Mouse (Mus musculus): ENCODE results near the gene Cdh23. TPM values are rescaled to one million over a fixed set of nuclear protein-coding genes. Genes with fewer than 3 reads are reported as not detected.

Gene Cdh23
- polyA plus RNA-seq, 1 experiment = 0.19 TPM

DNA sequence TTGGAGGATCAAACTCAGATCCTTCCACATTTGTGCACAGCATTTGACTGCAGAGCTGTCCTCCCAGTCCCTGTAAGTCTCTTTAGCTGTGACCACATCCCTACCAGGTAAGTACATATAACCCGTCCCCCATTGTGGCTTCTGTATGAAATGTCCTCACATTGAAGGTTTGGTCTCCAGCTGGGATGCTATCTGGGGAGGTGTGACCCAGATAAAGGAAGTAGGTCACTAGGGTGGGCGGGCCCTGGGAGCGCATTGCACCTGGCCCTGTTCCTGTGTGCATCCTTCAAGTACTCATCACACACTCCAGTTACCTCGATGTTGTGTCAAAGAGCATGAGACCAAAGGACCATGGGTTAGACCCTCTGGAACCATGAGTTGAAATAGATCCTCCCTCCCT is 254.0 kb downstream of the Cdh23 start:
- Histone ChIP-seq H3K79me3 (ENCODE audit: low read depth) (no peaks in the 10 kb centered on the region), H3K36me3 (ENCODE audit: control insufficient read depth, insufficient read depth) (no peaks in the 10 kb centered on the region), H3K4me3 (ENCODE audit: insufficient read depth, poor library complexity, severe bottlenecking) (no peak overlapping the region), H3K79me2 (ENCODE audit: control insufficient read depth, insufficient read depth) (no peaks in the 10 kb centered on the region), H3K27me3 (ENCODE audit: control insufficient read depth, insufficient read depth, insufficient read length) (peaks cover 9% of the 10 kb centered on the region), H3ac (ENCODE audit: control insufficient read depth, insufficient read length, low read depth) (no peak overlapping the region)
- TF ChIP-seq USF1 (IDR thresholded peaks at IDR 0.05; ENCODE audit: low read depth) (no peak), MYOD1 (IDR thresholded peaks at IDR 0.05; ENCODE audit: control insufficient read depth, insufficient read length, low read depth) (no peak), FOSL1 (IDR thresholded peaks at IDR 0.05; ENCODE audit: insufficient read depth, low read length, poor library complexity, severe bottlenecking) (no peak), MAX (IDR thresholded peaks at IDR 0.05) (no peak), CTCF (IDR thresholded peaks at IDR 0.05; ENCODE audit: control insufficient read depth, insufficient read depth, insufficient read length) (no peak), CEBPB (IDR thresholded peaks at IDR 0.05; ENCODE audit: low read depth) (no peak), MYOG (IDR thresholded peaks at IDR 0.05; ENCODE audit: control insufficient read depth, extremely low read depth, insufficient read length) (no peak)

- TF ChIP-seq USF1 (IDR thresholded peaks at IDR 0.05; ENCODE audit: low read depth) = no peak
- no peak for TF ChIP-seq MYOD1 (IDR thresholded peaks at IDR 0.05; ENCODE audit: control insufficient read depth, insufficient read length, low read depth)
- no peak for TF ChIP-seq CTCF (IDR thresholded peaks at IDR 0.05; ENCODE audit: control insufficient read depth, insufficient read depth, insufficient read length)
- no peak for TF ChIP-seq MAX (IDR thresholded peaks at IDR 0.05)
- no peak for TF ChIP-seq CEBPB (IDR thresholded peaks at IDR 0.05; ENCODE audit: low read depth)
- TF ChIP-seq FOSL1 (IDR thresholded peaks at IDR 0.05; ENCODE audit: insufficient read depth, low read length, poor library complexity, severe bottlenecking) = no peak
- TF ChIP-seq MYOG (IDR thresholded peaks at IDR 0.05; ENCODE audit: control insufficient read depth, extremely low read depth, insufficient read length) = no peak
- Histone ChIP-seq H3K27me3 (ENCODE audit: control insufficient read depth, insufficient read depth, insufficient read length) (peaks cover 85% of the 10 kb centered on the region), H3K36me3 (ENCODE audit: control insufficient read depth, insufficient read depth) (no peaks in the 10 kb centered on the region), H3K4me3 (ENCODE audit: insufficient read depth, poor library complexity, severe bottlenecking) (no peak overlapping the region), H3ac (ENCODE audit: control insufficient read depth, insufficient read length, low read depth) (no peak overlapping the region), H3K79me3 (ENCODE audit: low read depth) (no peaks in the 10 kb centered on the region), H3K79me2 (ENCODE audit: control insufficient read depth, insufficient read depth) (no peaks in the 10 kb centered on the region)
Measured at GRCm38 (mm10) chr10:60432679-60433078, 263.6 kb downstream of the Cdh23 start.

DNA sequence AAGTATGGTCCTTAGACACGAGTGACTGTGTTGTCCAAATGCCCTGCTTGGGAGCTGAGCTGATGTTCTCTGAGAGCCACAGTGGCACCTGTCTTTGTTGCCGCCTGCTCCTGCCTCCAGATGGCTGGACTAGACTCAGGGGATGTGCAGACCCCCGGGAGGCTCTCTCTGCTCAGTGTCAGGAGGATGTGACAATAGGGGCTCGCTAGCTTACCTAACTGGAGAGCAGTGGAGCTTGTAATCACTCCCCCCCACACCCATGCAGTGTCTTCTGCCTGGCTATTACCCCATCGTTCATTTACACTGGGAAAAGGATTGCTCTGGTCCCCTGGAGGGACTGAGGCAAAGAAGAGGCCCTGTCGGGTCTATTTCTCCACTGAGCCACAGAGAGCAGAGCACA is 265.7 kb downstream of the Cdh23 start:
- Histone ChIP-seq H3K36me3 (ENCODE audit: control insufficient read depth, insufficient read depth) (no peaks in the 10 kb centered on the region), H3K4me3 (ENCODE audit: insufficient read depth, poor library complexity, severe bottlenecking) (no peak overlapping the region), H3K79me2 (ENCODE audit: control insufficient read depth, insufficient read depth) (no peaks in the 10 kb centered on the region), H3K79me3 (ENCODE audit: low read depth) (no peaks in the 10 kb centered on the region), H3K27me3 (ENCODE audit: control insufficient read depth, insufficient read depth, insufficient read length) (peaks cover 72% of the 10 kb centered on the region), H3ac (ENCODE audit: control insufficient read depth, insufficient read length, low read depth) (no peak overlapping the region)
- TF ChIP-seq USF1 (IDR thresholded peaks at IDR 0.05; ENCODE audit: low read depth) (no peak), MYOG (IDR thresholded peaks at IDR 0.05; ENCODE audit: control insufficient read depth, extremely low read depth, insufficient read length) (no peak), MYOD1 (IDR thresholded peaks at IDR 0.05; ENCODE audit: control insufficient read depth, insufficient read length, low read depth) (no peak), FOSL1 (IDR thresholded peaks at IDR 0.05; ENCODE audit: insufficient read depth, low read length, poor library complexity, severe bottlenecking) (no peak), CTCF (IDR thresholded peaks at IDR 0.05; ENCODE audit: control insufficient read depth, insufficient read depth, insufficient read length) (no peak), CEBPB (IDR thresholded peaks at IDR 0.05; ENCODE audit: low read depth) (no peak), MAX (IDR thresholded peaks at IDR 0.05) (no peak)

DNA sequence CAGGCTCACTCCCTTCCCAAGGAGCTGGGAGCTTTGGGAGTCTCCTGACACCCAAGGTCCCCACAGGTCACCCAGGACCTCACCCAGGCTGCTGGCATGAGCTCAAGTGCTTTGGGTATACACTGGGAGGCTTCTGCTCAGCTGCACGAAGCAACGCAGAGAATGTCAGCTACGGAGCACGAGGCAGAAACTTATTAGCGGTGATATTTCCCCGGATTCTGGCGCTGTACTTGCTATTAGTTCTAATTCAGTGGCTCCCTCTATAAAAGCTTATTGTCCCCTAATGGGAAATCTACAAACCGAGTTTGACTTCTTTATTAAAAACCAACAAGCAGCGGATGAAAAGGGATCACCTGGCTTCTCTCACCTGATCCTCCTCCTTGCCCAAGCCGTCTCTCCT is 266.3 kb downstream of the Cdh23 start:
- Histone ChIP-seq H3K79me2 (ENCODE audit: control insufficient read depth, insufficient read depth) (no peaks in the 10 kb centered on the region), H3ac (ENCODE audit: control insufficient read depth, insufficient read length, low read depth) (no peak overlapping the region), H3K27me3 (ENCODE audit: control insufficient read depth, insufficient read depth, insufficient read length) (peaks cover 66% of the 10 kb centered on the region), H3K36me3 (ENCODE audit: control insufficient read depth, insufficient read depth) (no peaks in the 10 kb centered on the region), H3K4me3 (ENCODE audit: insufficient read depth, poor library complexity, severe bottlenecking) (no peak overlapping the region), H3K79me3 (ENCODE audit: low read depth) (no peaks in the 10 kb centered on the region)
- TF ChIP-seq MYOG (IDR thresholded peaks at IDR 0.05; ENCODE audit: control insufficient read depth, extremely low read depth, insufficient read length) (no peak), CTCF (IDR thresholded peaks at IDR 0.05; ENCODE audit: control insufficient read depth, insufficient read depth, insufficient read length) (no peak), FOSL1 (IDR thresholded peaks at IDR 0.05; ENCODE audit: insufficient read depth, low read length, poor library complexity, severe bottlenecking) (no peak), USF1 (IDR thresholded peaks at IDR 0.05; ENCODE audit: low read depth) (no peak), MAX (IDR thresholded peaks at IDR 0.05) (no peak), MYOD1 (IDR thresholded peaks at IDR 0.05; ENCODE audit: control insufficient read depth, insufficient read length, low read depth) (no peak), CEBPB (IDR thresholded peaks at IDR 0.05; ENCODE audit: low read depth) (no peak)

DNA sequence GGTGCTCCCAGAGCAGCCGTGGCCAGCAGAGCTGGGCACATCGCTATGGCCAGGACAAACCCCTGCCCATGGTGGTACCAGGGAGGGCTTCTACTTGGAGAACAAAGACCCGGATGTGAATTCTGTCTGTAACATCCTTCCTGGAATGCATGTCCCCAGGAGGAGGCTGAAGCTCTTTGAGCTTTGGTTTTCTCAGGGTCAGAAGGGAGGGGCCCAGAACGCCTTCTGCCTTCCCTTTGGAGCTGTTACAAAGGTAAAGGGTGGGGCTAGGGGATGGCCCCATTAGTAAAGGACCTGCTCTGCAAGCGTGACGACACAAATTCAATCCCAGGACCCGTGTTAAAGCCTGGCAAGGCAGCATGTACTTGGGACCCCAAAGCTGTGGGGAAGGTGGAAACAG is 273.5 kb downstream of the Cdh23 start:
- Histone ChIP-seq H3K36me3 (ENCODE audit: control insufficient read depth, insufficient read depth) (no peaks in the 10 kb centered on the region), H3ac (ENCODE audit: control insufficient read depth, insufficient read length, low read depth) (no peak overlapping the region), H3K79me2 (ENCODE audit: control insufficient read depth, insufficient read depth) (no peaks in the 10 kb centered on the region), H3K27me3 (ENCODE audit: control insufficient read depth, insufficient read depth, insufficient read length) (peaks cover 13% of the 10 kb centered on the region), H3K4me3 (ENCODE audit: insufficient read depth, poor library complexity, severe bottlenecking) (no peak overlapping the region), H3K79me3 (ENCODE audit: low read depth) (no peaks in the 10 kb centered on the region)
- TF ChIP-seq MYOD1 (IDR thresholded peaks at IDR 0.05; ENCODE audit: control insufficient read depth, insufficient read length, low read depth) (no peak), CEBPB (IDR thresholded peaks at IDR 0.05; ENCODE audit: low read depth) (no peak), MAX (IDR thresholded peaks at IDR 0.05) (no peak), CTCF (IDR thresholded peaks at IDR 0.05; ENCODE audit: control insufficient read depth, insufficient read depth, insufficient read length) (no peak), USF1 (IDR thresholded peaks at IDR 0.05; ENCODE audit: low read depth) (no peak), MYOG (IDR thresholded peaks at IDR 0.05; ENCODE audit: control insufficient read depth, extremely low read depth, insufficient read length) (no peak), FOSL1 (IDR thresholded peaks at IDR 0.05; ENCODE audit: insufficient read depth, low read length, poor library complexity, severe bottlenecking) (no peak)

DNA sequence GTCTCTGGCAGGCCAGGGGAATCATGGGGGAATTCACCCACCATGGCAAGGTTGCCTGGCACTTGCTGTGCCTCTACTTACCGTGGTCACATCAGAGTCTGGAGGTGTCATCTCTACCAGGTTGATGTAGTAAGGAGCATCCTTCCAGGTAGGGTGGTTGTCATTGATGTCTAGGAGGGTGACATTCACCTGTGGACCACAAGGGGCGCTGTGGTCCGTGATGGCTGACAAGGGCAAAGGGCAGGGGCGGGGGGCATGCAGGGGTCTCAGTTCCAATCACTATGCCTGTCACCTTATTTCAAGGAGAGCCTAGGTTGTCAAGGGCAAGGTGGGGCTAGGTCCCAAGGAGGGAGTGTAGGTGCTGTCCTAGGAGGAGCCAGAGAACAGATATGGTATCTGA is 276.7 kb downstream of the Cdh23 start:
- no peaks in the 10 kb centered on the region for H3K36me3 ChIP-seq (ENCODE audit: control insufficient read depth, insufficient read depth)
- peaks cover 37% of the 10 kb centered on the region for H3K27me3 ChIP-seq (ENCODE audit: control insufficient read depth, insufficient read depth, insufficient read length)
- H3K79me3 ChIP-seq (ENCODE audit: low read depth) = no peaks in the 10 kb centered on the region
- no peak overlapping the region for H3ac ChIP-seq (ENCODE audit: control insufficient read depth, insufficient read length, low read depth)
- TF ChIP-seq MAX (IDR thresholded peaks at IDR 0.05) = no peak
- TF ChIP-seq MYOG (IDR thresholded peaks at IDR 0.05; ENCODE audit: control insufficient read depth, extremely low read depth, insufficient read length) = no peak
- no peak for TF ChIP-seq MYOD1 (IDR thresholded peaks at IDR 0.05; ENCODE audit: control insufficient read depth, insufficient read length, low read depth)
- no peak for TF ChIP-seq USF1 (IDR thresholded peaks at IDR 0.05; ENCODE audit: low read depth)
- no peak for TF ChIP-seq CTCF (IDR thresholded peaks at IDR 0.05; ENCODE audit: control insufficient read depth, insufficient read depth, insufficient read length)
- no peak for TF ChIP-seq FOSL1 (IDR thresholded peaks at IDR 0.05; ENCODE audit: insufficient read depth, low read length, poor library complexity, severe bottlenecking)
- TF ChIP-seq CEBPB (IDR thresholded peaks at IDR 0.05; ENCODE audit: low read depth) = no peak
- no peaks in the 10 kb centered on the region for H3K79me2 ChIP-seq (ENCODE audit: control insufficient read depth, insufficient read depth)
- H3K4me3 ChIP-seq (ENCODE audit: insufficient read depth, poor library complexity, severe bottlenecking) = no peak overlapping the region

Data from C2C12 (cell line).